Mouse (Mus musculus) common myeloid progenitor, adult 5-6 weeks (primary cell): ENCODE measurements at regions not wholly inside any gene's neighbourhood (a gene's known extent, or its start where the extent isn't known, plus 50 kb on each side); places are given as distances from the start of the nearest gene placed in this dataset.
A peak's percentile ranks its signal among the peaks of the same experiment; 100 is the strongest.

ENCODE experiments used
- ATAC-seq: replicated peaks from 2 replicates; pipeline ENCODE4 v1.8.0; 2016; ENCODE audit warnings: low read depth, mild to moderate bottlenecking, moderate TSS enrichment, inconsistent platforms; ENCODE audit not compliant: poor library complexity, severe bottlenecking

DNA sequence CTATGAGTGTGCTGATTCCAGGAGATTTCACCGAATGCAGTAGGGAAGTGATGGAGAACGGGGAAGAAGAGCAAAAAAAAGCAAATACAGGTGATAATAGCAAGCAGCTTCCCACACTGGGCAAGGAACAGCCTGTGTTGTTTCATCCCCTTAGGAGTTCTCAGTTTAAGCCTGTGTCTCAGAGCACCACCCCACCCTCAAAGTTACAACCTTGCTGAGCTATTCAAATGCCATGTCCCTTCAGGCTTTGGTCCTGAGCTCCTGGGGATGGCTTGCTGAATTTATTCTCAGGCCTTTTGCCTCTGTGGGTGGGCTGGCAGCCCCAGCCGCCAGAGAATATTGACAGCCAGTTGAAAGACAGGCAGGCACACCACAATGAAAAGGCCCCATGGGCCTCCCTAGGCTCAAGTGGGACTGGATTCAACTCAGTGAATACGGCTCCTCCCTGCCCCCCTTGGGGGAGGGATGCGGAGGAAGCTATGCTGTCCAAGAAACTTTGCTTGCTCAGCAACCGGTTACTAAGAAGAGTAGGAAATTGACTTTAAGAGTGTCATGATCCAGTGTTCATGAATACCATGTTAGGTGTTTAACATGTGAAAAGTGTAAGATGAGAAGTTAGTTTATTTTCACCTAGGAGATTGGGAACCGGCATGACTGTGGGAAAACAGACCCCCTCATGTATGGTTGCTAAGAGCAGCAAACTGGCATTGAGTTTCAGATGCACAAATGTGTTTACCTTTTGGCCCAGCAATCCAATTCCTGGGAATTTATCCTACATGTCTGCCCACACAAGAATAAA lies 142.5 kb upstream of the Egfl6 start:
- ATAC-seq, result no peak

DNA sequence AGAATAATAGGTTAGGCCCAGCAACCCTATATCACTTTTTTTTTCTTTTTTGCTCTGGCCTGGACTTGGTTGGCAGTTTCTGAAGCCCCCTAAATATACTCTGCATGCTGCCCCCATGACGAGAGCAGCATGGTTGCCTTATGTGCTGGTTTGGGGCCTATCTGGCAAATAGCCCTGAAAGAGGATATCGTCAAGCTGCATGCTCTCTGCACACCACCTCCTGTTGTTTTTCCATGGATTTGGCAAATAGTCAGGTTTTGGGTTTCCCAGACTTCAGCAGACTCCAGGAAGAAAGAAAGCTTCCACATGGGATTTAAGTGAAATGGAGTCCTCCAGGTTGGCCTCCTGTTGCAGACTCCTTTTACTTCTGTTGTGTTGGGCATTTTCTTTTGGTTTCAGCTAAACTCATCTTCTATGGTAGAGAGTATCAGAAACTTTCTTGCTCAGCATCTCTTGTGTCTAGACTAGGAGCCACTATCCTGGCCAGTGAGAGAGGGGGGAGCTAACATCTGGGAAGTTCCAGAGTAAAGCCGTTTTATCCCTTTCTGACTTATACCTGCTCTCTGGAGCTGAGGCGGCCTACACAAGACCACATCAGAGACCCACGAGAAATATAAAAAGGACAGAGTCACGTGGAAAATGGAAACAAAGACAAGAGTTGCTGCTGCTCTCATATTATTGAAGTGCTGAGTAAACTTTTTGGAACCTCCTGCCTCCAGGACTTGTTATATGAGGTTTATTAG lies 140.4 kb upstream of the Egfl6 start:
- no peak for ATAC-seq

DNA sequence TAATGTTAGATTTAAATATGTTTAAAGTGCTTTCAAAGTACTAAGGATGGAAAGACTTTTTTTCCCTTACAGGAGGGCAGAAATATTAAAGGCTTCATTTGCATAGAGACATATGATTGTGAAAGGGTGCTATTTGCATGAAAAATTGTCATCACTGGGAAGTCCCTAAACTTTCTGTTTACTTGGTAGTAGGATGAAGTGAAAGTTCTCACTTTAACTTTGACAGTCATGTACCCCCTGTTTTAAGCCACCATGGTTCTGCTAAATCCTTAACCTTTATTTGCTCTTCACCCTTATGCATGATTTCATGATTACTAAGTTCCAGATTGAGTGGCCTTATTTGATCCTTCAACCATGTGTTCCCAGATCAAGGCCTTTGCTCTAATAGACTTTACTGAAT lies 132.6 kb upstream of the Egfl6 start:
- no peak for ATAC-seq

DNA sequence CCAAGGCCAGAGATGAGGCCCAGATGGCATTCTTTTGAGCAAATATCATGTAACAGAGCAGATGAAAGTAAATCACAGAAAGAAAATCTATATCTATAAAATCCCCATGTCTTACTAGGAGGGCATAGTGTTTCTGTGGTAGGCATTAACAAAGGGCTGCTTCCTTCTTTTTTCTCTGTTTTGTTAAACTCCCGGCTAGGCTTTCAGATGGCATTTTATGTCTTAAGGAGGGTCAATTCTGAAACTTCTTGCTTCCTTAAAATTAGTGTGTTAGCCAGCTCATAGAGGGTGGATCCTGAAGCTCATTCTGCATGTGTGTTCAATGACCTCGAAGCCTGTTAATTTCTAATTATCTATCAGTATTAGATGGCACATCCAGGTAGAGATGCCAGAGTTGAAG lies 123.8 kb upstream of the Egfl6 start:
- ATAC-seq, result no peak

DNA sequence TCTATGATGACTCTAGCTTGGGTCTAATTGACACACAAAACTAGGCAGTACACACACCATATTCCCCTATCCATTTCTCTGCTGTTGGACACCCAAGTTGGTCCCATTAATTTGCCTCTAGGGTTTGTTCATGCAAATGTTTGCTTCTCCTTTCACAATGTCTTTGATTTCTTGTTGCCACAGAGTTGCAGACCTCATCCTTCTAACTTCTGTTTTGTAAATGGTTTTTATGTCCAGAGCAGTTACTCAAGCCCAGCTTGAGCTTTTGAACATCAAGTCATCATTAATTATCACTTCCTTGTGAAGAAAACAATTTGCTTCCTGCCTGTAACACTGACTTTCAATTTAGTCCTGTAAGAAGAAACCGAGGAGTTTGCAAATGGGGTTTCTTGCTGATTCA lies 122.6 kb upstream of the Egfl6 start:
- 0 out of 2 replicates have a peak, but pooled peaks have one; percentile 11 for ATAC-seq

DNA sequence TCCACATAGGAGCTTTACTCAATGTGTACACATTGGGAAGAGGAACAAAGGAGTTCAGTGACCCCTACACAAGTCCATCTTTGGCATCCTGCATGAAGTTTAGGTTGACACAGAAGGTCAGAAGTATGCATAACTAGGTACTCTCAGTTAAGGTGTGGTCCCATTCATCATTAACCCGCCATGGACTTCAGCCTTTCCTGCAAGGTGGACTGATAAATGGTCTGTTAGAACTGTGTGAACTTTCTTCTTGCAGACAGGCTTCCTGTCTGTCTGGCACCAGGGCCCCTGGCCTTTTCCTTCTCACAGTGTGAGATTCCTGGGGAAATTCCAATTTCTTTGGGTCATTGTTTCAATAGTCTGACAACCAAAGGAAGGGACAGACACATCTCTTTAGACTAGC lies 121.5 kb upstream of the Egfl6 start:
- ATAC-seq, result no peak

DNA sequence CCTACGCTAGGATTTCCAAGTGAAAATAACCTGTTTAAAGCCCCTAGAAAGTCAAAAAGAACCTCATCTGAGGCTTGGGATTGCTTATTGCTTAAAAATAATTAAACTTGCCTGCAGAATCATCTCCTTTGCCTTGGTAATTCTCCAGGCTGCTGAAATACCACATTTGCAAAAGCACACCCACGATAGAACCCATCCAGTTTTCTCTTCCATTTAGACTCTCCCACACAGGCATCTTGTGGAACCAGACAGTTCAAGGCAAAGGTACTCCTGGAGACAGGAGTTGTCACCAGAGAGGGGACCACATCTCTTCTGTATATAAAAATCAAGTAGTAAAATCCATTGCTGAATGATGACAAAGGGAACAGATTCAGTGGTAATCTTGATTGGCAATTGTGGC lies 118.8 kb upstream of the Egfl6 start:
- no peak for ATAC-seq

DNA sequence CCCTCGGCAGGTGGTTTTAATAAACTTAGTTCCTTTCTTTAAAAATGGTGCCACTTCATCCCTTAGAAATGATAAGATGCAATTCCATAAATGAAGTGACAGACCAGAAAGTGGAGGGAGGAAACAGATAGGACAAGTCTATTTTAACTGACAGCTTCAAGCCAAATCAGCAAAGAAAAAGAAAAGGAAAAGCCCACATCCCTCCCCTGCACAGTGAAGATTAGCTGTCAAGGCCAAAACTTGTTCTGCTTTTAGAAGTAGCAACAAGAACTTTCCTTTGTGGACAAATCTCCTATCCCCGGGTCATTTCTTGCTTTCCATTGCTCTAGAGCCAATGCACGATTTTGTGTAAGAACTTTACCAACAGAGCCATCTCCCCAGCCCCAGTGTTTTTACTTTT lies 108.7 kb upstream of the Egfl6 start:
- ATAC-seq, result peak; percentile 72

DNA sequence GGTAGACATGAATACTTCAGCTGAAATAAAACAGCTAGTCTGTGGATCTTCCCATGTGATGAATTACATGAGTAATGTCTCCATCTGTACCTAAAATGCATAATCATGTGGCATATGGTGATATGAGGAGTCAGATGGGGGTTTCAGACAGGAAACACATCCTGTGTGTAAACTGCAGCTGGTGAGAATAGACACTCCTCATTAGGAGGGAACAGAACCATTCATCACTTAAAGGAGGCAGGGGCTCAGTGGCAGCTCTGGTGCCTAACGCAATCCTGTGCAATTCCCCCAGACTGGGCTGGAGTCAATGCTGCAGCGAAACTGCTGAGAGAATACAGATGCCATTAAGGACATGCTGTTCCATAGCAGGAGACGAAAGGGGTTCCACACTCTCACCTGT lies 103.3 kb upstream of the Egfl6 start:
- no peak for ATAC-seq

DNA sequence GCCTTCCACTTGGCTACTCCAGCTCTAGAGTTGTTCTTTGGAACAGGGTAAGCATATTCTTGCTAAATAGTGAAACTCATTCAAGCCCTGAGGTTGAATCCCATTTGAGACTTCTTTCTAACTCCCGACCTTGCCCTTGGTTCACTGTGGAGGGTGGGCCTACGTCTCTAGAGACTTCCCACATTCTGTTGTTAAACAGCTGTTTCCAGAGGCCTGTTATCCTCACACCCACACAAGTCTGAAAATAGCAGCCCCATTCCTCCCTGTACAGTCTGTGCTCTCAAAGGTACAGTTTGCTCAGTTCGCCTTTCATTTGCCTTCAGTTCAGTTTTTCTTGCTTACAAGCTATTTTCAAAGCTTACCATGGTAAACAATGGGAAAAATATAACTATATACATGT lies 87.9 kb upstream of the Egfl6 start:
- no peak for ATAC-seq

DNA sequence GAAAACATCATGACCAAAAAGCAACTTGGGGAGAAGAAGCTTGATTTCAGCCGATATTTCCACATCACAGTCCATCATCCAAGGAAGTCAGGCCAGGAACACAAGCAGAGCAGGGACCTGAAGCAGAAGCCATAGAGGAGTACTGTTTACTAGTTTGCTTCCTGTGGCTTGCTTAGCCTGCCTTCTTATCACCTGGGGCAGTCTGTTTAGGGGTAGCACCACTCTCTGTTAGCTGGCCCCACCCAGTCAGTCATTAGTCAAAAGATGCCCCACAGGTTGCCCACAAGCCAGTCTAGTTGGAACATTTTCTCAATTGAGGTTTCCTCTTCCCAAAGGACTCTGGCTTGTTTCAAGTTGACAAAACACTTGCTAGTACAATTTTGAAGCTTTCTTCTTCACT lies 87.1 kb upstream of the Egfl6 start:
- peak; percentile 54; the same call in 1 of the 2 replicates for ATAC-seq

DNA sequence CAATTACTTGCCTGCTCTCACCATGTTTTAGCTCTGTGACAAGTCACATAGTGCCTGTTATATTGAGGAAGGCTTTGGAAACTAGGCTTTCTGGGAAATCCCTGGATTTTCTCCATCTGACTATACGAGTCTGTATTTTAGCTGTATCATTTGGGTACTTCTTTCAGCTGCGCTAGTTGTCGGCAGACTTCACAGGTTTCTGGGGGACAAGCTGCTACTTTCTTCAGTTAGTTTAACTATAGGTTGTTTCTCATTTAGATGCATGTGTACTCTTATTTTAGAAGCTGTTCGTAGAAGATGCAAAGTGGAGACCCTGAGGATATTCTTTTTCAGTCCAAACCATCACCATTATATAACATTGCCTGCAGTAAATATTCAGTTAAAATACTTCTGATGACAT lies 86.3 kb upstream of the Egfl6 start:
- no peak for ATAC-seq

DNA sequence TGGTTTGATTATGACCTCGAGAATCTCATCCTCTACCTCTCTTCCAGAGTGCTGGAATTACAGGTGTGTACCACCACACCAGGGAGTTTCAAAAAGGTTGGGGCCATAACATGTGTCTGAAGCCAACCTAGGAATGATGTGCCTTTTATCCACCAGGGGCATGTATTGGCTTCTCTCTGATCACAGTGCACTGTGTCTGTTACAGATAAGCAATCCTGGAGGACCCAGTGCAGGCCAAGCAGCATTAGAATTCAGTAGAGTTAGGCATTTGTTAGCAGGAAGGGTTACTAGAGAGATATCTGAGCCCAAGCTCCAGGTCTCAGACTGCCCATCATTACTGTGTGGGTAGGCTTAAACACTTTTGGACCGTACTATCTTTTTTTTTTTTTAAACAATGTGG lies 80.8 kb upstream of the Egfl6 start:
- ATAC-seq, result no peak

DNA sequence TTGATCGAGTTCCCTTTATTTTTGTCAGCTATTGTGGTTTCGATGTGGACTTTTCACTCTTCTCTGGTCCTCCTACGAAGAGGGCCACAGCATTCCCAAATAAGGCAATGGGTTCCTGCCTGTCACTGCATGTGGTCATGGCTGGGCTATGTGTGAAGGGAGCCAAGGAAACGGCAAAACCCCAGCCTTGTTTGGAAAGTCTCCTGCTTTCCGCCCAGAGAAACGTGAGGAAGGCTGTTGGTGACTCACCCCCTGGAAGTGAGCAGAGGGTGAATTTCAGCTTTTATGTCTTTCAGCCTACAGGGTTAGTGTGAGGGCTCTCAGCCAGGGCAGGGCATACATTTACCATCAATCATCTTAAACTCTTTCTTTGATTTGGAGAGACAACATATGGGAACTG lies 76.3 kb upstream of the Egfl6 start:
- peak; percentile 86 for ATAC-seq

DNA sequence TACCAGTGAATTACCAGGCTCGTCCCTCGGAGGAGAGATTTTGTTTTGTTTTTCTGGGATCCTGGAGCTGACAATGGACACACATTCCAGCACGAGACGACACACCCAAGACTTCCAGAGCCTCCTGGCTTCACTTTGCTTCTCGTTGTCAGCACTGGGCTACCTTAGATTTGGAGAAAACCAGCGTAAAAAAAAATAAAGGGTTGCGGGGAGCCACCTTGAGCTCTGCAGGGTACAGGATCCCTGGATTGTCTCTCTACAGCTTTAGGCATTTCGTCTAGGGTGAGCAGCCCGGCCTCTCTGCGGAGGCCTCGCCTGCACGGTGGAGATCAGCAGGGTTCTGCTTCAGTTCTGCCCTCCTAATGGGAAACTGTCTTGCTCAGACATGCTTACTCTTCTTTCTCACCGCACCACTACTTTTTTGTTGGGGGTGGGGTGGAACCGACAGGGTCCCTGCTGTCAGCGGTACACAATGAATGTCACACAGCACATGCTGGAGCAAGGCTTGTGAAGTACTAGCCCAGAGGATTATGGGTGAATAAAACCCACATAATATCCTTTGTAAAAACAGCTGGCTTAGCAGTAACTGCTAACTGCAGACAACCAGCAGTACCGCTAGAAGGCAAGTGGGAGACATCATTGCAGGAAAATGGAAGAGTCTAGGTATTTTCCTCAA lies 75.7 kb upstream of the Egfl6 start:
- ATAC-seq, result peak; percentile 55

DNA sequence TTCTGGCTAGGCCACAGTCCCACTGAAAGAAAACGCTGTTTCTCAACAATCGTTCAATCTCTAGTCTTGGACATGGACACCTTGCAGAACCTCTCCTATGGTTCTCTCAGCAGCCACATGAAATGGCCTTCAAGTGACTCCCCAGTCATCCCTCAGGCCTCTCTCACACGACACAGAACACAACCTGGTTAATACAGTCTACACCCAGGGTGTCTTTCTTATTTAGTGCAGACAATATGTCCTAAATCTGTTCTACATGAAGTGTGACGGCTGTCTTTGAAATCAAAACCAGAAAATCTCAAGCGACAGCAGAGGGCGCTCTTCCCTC lies 75.2 kb upstream of the Egfl6 start:
- ATAC-seq, result no peak

DNA sequence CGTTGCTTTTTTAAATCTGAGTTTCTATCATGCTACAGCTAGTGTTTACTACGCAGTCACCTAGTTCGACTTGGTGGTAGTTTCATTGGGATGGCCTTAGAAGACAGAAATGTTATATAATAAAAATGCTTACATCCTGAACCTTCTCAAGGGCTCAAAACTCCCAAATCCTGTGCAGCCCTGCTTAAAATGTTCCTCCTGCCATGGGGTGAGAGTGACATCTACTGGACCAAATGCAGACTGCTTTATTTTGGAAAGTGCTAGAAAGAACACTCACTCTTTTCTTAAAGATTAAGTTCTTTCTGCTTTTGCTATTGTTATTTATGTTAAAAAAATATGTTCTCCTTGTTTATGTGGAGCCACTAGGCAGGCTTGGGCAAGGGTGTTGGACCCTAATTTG lies 66.9 kb upstream of the Egfl6 start:
- ATAC-seq, result peak; percentile 87

DNA sequence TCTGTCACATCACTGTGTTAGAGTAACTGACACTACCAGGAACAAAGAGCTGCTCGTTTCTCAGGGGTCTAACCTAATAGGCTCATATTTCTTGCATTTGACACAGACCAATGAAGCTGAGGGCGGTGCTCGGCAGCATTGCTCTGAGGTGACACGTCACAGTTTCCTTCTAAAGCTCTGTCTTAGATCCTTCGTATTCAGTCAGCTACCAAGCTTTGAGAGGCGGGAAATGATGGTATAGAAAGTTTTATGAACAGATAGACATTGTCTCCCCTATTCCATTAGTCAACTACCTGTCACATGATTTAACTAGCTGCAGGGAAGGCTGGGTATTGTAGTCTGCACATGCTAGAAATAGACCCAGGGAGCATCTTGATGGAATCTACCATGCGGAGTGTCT lies 60.2 kb upstream of the Egfl6 start:
- ATAC-seq, result no peak

DNA sequence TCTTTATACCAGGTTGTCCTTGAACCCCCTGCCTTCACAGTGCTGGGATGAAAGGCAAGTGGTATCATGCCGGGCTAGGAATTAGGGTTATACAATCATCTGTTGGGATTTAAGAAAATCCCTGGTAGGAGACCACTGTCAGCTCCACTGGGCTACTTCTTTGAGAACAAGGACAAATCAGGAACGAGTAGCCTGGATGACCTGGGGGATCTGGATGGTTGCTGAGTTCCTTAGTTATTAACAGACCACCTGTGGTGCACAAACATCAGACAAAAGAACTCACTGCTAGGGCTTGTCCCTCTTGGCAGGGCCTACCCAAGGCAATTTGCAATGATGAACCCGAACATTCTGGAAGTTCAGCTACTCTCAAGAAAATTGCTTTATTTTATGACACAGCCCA lies 55.7 kb upstream of the Egfl6 start:
- no peak for ATAC-seq

DNA sequence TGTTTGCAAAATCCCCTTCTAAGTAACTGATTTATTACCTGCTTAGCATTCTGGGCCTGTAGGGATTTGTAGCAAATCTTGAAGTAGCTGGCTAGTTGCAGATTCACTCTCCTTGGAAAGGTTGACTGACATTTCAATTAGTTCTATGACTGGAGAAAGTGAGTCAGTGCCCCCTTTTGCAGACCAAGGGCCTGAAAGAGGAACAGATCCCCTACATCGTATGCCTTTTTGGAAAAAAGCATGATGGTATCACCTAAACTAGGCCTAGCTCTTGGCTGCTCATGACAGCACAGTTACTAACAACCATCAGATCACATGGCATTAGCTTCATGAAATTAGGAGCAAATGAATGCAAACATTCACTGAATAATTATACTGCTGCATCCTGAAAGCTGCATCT lies 54.7 kb upstream of the Egfl6 start:
- no peak for ATAC-seq
